ENCODE assay signal across 8 mouse cellular contexts in genomic region chr16:87393813-87394548, GRCm38 (mm10). TPM values are rescaled to one million over a fixed set of nuclear protein-coding genes. Genes with fewer than 3 reads are reported as not detected.
DNase-seq lines count a peak whose midpoint lies in the region; ATAC-seq and TF ChIP-seq lines count a peak whose summit lies in the region.

No protein-coding gene starts in this region.

- H3K9me3 ChIP-seq in embryonic facial prominence, embryonic 15.5 days (replicated peaks) = no peaks in the 10 kb centered on the region
- no peaks in the 10 kb centered on the region for H3K9me3 ChIP-seq in limb, embryonic 10.5 days (replicated peaks)
- H3K9me3 ChIP-seq in midbrain, embryonic 14.5 days (ENCODE audit: control insufficient read depth, low read length) = no peaks in the 10 kb centered on the region

- peaks cover 7% of the 10 kb centered on the region for H3K4me1 ChIP-seq in bone marrow macrophage, adult 2 months (ENCODE audit: control insufficient read depth, insufficient read depth, low read length)
- no peaks in the 10 kb centered on the region for H3K4me1 ChIP-seq in embryonic facial prominence, embryonic 15.5 days
- H3K4me1 ChIP-seq in kidney, adult 2 months (ENCODE audit: control insufficient read depth, insufficient read depth, low read length) = no peaks in the 10 kb centered on the region
- H3K4me1 ChIP-seq in limb, embryonic 10.5 days = no peaks in the 10 kb centered on the region
- no peaks in the 10 kb centered on the region for H3K4me1 ChIP-seq in midbrain, embryonic 14.5 days (ENCODE audit: control insufficient read depth, insufficient read depth, low read length)

- peak; percentile 74 for DNase-seq in CD4-positive, CD25-positive, alpha-beta regulatory T cell, adult 2 months (ENCODE audit: low read depth, low spot score)
- DNase-seq in heart, adult 9 months (ENCODE audit: low spot score in 2 of 2) = peak; percentile 20 to 52
- peak; percentile 79 for DNase-seq in kidney, adult 2 months
- DNase-seq in limb, embryonic 10.5 days (ENCODE audit: low spot score) = peak; percentile 57
- peak; percentile 88 for DNase-seq in midbrain, embryonic 14.5 days
- peak; percentile 30 to 65 for DNase-seq in spleen, postnatal 4 days (ENCODE audit: low spot score in 2 of 2)

- H3K4me3 ChIP-seq in bone marrow macrophage, adult 2 months (ENCODE audit: insufficient read depth, low read length) = no peak overlapping the region
- no peak overlapping the region for H3K4me3 ChIP-seq in embryonic facial prominence, embryonic 15.5 days (replicated peaks)
- no peak overlapping the region for H3K4me3 ChIP-seq in kidney, adult 2 months (ENCODE audit: insufficient read depth, low read depth, low read length)
- H3K4me3 ChIP-seq in limb, embryonic 10.5 days = no peak overlapping the region
- no peak overlapping the region for H3K4me3 ChIP-seq in midbrain, embryonic 14.5 days (replicated peaks; ENCODE audit: low read depth, low read length)

- no peak overlapping the region for H3K9ac ChIP-seq in embryonic facial prominence, embryonic 15.5 days
- H3K9ac ChIP-seq in midbrain, embryonic 14.5 days (replicated peaks; ENCODE audit: low read length) = no peak overlapping the region

- H3K27ac ChIP-seq in bone marrow macrophage, adult 2 months (ENCODE audit: insufficient read depth, low read depth, low read length) = no peak overlapping the region
- H3K27ac ChIP-seq in embryonic facial prominence, embryonic 15.5 days (replicated peaks) = no peak overlapping the region
- no peak overlapping the region for H3K27ac ChIP-seq in kidney, adult 2 months (ENCODE audit: insufficient read depth, low read depth, low read length)
- no peak overlapping the region for H3K27ac ChIP-seq in limb, embryonic 10.5 days
- no peak overlapping the region for H3K27ac ChIP-seq in midbrain, embryonic 14.5 days (replicated peaks; ENCODE audit: low read depth, low read length)

- TF ChIP-seq CTCF in bone marrow macrophage, adult 2 months (IDR thresholded peaks at IDR 0.05; ENCODE audit: low read depth, low read length) = peak; percentile 47; the same call in 1 of the 2 replicates
- TF ChIP-seq CTCF in kidney, adult 2 months (conservative IDR thresholded peaks at IDR 0.05; ENCODE audit: insufficient read depth, insufficient read length, low read depth, low read length) = peak; percentile 74

- no peaks in the 10 kb centered on the region for H3K27me3 ChIP-seq in embryonic facial prominence, embryonic 15.5 days
- H3K27me3 ChIP-seq in kidney, adult 2 months (replicated peaks; ENCODE audit: control insufficient read depth, insufficient read depth, low read length) = no peaks in the 10 kb centered on the region
- H3K27me3 ChIP-seq in limb, embryonic 10.5 days (ENCODE audit: low read depth, poor library complexity, severe bottlenecking) = no peaks in the 10 kb centered on the region
- H3K27me3 ChIP-seq in midbrain, embryonic 14.5 days (ENCODE audit: control insufficient read depth, insufficient read depth, low read length) = no peaks in the 10 kb centered on the region

- peaks cover 57% of the 10 kb centered on the region for H3K36me3 ChIP-seq in embryonic facial prominence, embryonic 15.5 days
- H3K36me3 ChIP-seq in kidney, adult 2 months (ENCODE audit: control insufficient read depth, insufficient read depth, low read length) = no peaks in the 10 kb centered on the region; the same call in 1 of the 2 replicates
- H3K36me3 ChIP-seq in limb, embryonic 10.5 days = peaks cover 82% of the 10 kb centered on the region
- peaks cover 63% of the 10 kb centered on the region for H3K36me3 ChIP-seq in midbrain, embryonic 14.5 days (ENCODE audit: control insufficient read depth, insufficient read depth, low read length)

- ATAC-seq in embryonic facial prominence, embryonic 15.5 days (ENCODE audit: insufficient number of reproducible peaks, low FRiP score, low TSS enrichment, low read depth) = 0 out of 2 replicates have a peak, but pooled peaks have one; percentile 60
- peak; percentile 78 for ATAC-seq in midbrain, embryonic 14.5 days (ENCODE audit: low FRiP score, low TSS enrichment)

- no peak overlapping the region for H3K4me2 ChIP-seq in embryonic facial prominence, embryonic 15.5 days (replicated peaks)
- H3K4me2 ChIP-seq in midbrain, embryonic 14.5 days (ENCODE audit: low read length) = no peak overlapping the region

- TF ChIP-seq POLR2A in bone marrow macrophage, adult 2 months (IDR thresholded peaks at IDR 0.05; ENCODE audit: borderline replicate concordance, low read depth, low read length) = no peak
- no peak for TF ChIP-seq POLR2A in kidney, adult 2 months (IDR thresholded peaks at IDR 0.05; ENCODE audit: low read depth, low read length)

- 46% methylated on average over 16 of the region's 16 CpGs for WGBS in embryonic facial prominence, embryonic 15.5 days
- WGBS in kidney, adult 2 months = 43% methylated on average over 16 of the region's 16 CpGs
- WGBS in limb, embryonic 10.5 days = 56% methylated on average over 16 of the region's 16 CpGs
- WGBS in midbrain, embryonic 14.5 days = 54% methylated on average over 16 of the region's 16 CpGs

RNA-seq across cellular contexts. Expression of gene Ltn1, which starts 38.4 kb away (rescaled TPM):
- polyA plus RNA-seq in bone marrow macrophage, adult 2 months (2012; ENCODE audit: insufficient read depth, insufficient read length, missing spikeins) = 12.0 and 14.1 TPM in 2 replicates
- polyA plus RNA-seq in embryonic facial prominence, embryonic 15.5 days (2015; fragmentation: Nextera tagmentation; extraction: Ambion mirVana) = 22.5 and 23.3 TPM in 2 replicates
- polyA plus RNA-seq in kidney, adult 2 months (2012; rRNA removed) = 5.5 and 5.7 TPM in 2 replicates
- 29.3 and 34.8 TPM in 2 replicates for polyA plus RNA-seq in limb, embryonic 10.5 days (2016; fragmentation: Nextera tagmentation; extraction: Ambion mirVana)
- polyA plus RNA-seq in midbrain, embryonic 14.5 days (2014; fragmentation: Nextera tagmentation; extraction: Ambion mirVana) = 27.2 and 35.7 TPM in 2 replicates

RNA-seq across cellular contexts. Expression of gene N6amt1, which starts 40.0 kb away (rescaled TPM):
- 10.6 and 11.5 TPM in 2 replicates for polyA plus RNA-seq in bone marrow macrophage, adult 2 months (2012; ENCODE audit: insufficient read depth, insufficient read length, missing spikeins)
- 23.4 and 25.7 TPM in 2 replicates for polyA plus RNA-seq in embryonic facial prominence, embryonic 15.5 days (2015; fragmentation: Nextera tagmentation; extraction: Ambion mirVana)
- polyA plus RNA-seq in kidney, adult 2 months (2012; rRNA removed) = 13.5 and 16.4 TPM in 2 replicates
- polyA plus RNA-seq in limb, embryonic 10.5 days (2016; fragmentation: Nextera tagmentation; extraction: Ambion mirVana) = 19.4 and 22.9 TPM in 2 replicates
- 18.7 and 19.5 TPM in 2 replicates for polyA plus RNA-seq in midbrain, embryonic 14.5 days (2014; fragmentation: Nextera tagmentation; extraction: Ambion mirVana)

RNA-seq across cellular contexts. Expression of gene Rwdd2b, which starts 46.4 kb away (rescaled TPM):
- polyA plus RNA-seq in bone marrow macrophage, adult 2 months (2012; ENCODE audit: insufficient read depth, insufficient read length, missing spikeins) = 6.8 and 7.1 TPM in 2 replicates
- 10.7 and 11.7 TPM in 2 replicates for polyA plus RNA-seq in embryonic facial prominence, embryonic 15.5 days (2015; fragmentation: Nextera tagmentation; extraction: Ambion mirVana)
- polyA plus RNA-seq in kidney, adult 2 months (2012; rRNA removed) = 9.8 and 13.1 TPM in 2 replicates
- polyA plus RNA-seq in limb, embryonic 10.5 days (2016; fragmentation: Nextera tagmentation; extraction: Ambion mirVana) = 10.0 and 12.0 TPM in 2 replicates
- polyA plus RNA-seq in midbrain, embryonic 14.5 days (2014; fragmentation: Nextera tagmentation; extraction: Ambion mirVana) = 13.4 and 14.5 TPM in 2 replicates

Comparison
In these comparisons a context has a peak if more than half of its experiments do, and no peak if none do; other contexts are left out.
1. DNase-seq: peak in every context shown above with its lines; median percentile 88 in midbrain, embryonic 14.5 days; 79 in kidney, adult 2 months; 74 in CD4-positive, CD25-positive, alpha-beta regulatory T cell, adult 2 months; 57 in limb, embryonic 10.5 days; 48 in spleen, postnatal 4 days; 36 in heart, adult 9 months.